Mouse (Mus musculus): ENCODE measurements around the gene Mgat1.
A peak's percentile ranks its signal among the peaks of the same experiment; 100 is the strongest.
"Not testable (repeated sequence)": the region's sequence is repeated elsewhere in the genome, so short reads cannot be mapped to it uniquely, and the experiment has no call there.

Mgat1 gene

GRCm38 (mm10) chr11:49243727-49244594, at the start of gene Mgat1:
Mgat1 (plus strand) TSS chr11:49244191.
- DNase-seq, result peak; percentile 95

GRCm38 (mm10) chr11:49194771-49195170, 49.2 kb upstream of the Mgat1 start:
- DNase-seq, result not testable (repeated sequence)

GRCm38 (mm10) chr11:49195819-49196322, 48.1 kb upstream of the Mgat1 start:
- DNase-seq, result no peak

- no peak for DNase-seq
These were observed 43.3 kb upstream of the Mgat1 start for GRCm38 (mm10) chr11:49200666-49201065.

- DNase-seq, result no peak
These were observed 42.8 kb upstream of the Mgat1 start for GRCm38 (mm10) chr11:49201142-49201541.

- DNase-seq, result no peak
These were observed 41.9 kb upstream of the Mgat1 start for GRCm38 (mm10) chr11:49202071-49202470.

- DNase-seq, result peak in 1 of 2 experiments; percentile 51
These were observed 41.4 kb upstream of the Mgat1 start for GRCm38 (mm10) chr11:49202523-49203061.

- DNase-seq, result peak; percentile 95 to 96
These were observed 40.7 kb upstream of the Mgat1 start, which contains the start of gene Zfp62 for GRCm38 (mm10) chr11:49203129-49203768. Zfp62 (plus strand) TSS chr11:49203292.

- peak; percentile 59 to 63 for DNase-seq
These were observed 40.1 kb upstream of the Mgat1 start for GRCm38 (mm10) chr11:49203771-49204497.

- DNase-seq, result peak in 1 of 2 experiments; percentile 25
These were observed 38.9 kb upstream of the Mgat1 start for GRCm38 (mm10) chr11:49205080-49205590.

- DNase-seq, result no peak
These were observed 36.5 kb upstream of the Mgat1 start for GRCm38 (mm10) chr11:49207495-49207894.

- no peak for DNase-seq
These were observed 31.4 kb upstream of the Mgat1 start for GRCm38 (mm10) chr11:49212577-49212976.

GRCm38 (mm10) chr11:49213505-49213904, 30.5 kb upstream of the Mgat1 start:
- no peak for DNase-seq

- no peak for DNase-seq
These were observed 24.7 kb upstream of the Mgat1 start for GRCm38 (mm10) chr11:49219271-49219670.

GRCm38 (mm10) chr11:49224455-49224854, 19.5 kb upstream of the Mgat1 start:
- DNase-seq, result no peak

- no peak for DNase-seq
These were observed 11.2 kb upstream of the Mgat1 start for GRCm38 (mm10) chr11:49232781-49233180.

- no peak for DNase-seq
These were observed 8.4 kb upstream of the Mgat1 start for GRCm38 (mm10) chr11:49235459-49236207.

- no peak for DNase-seq
These were observed 7.1 kb upstream of the Mgat1 start for GRCm38 (mm10) chr11:49236891-49237290.

GRCm38 (mm10) chr11:49237532-49237931, 6.5 kb upstream of the Mgat1 start:
- no peak for DNase-seq

- DNase-seq, result no peak
These were observed 3.7 kb upstream of the Mgat1 start for GRCm38 (mm10) chr11:49240310-49240709.

- peak in 1 of 2 experiments; percentile 29 for DNase-seq
These were observed 3.1 kb upstream of the Mgat1 start for GRCm38 (mm10) chr11:49240874-49241273.

- peak; percentile 34 to 40 for DNase-seq
These were observed 2.5 kb upstream of the Mgat1 start for GRCm38 (mm10) chr11:49241471-49241870.
